Mouse (Mus musculus): Measurements from ENCODE around the gene Ccdc186. TPM values are rescaled to one million over a fixed set of nuclear protein-coding genes. Genes with fewer than 3 reads are reported as not detected.
"Not testable (repeated sequence)": the region's sequence is repeated elsewhere in the genome, so short reads cannot be mapped to it uniquely, and the experiment has no call there.

The Ccdc186 gene
- total and polyA plus RNA-seq, 3 experiments: 2.2 to 7.5 (median 3.4) TPM

DNA sequence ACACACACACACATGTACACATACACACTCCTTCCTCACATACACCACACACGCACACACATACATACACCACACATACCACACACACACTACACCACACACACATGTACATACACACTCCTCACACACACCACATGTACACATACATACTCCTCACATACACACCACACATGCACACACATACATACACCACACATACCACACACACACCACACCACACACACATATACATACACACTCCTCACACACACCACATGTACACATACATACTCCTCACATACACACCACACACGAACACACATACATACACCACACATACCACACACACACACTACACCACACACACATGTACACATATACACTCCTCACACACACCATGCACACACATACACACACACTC lies 63.7 kb downstream of the Ccdc186 start:
- H3K36me3 ChIP-seq (replicated peaks in 1 of 2; ENCODE audit: control insufficient read depth in 1 of 2, insufficient read depth in 1 of 2, low read length in 1 of 2): no peaks in the 10 kb centered on the region
- H3K79me2 ChIP-seq (replicated peaks; ENCODE audit: control insufficient read depth, extremely low read depth, insufficient read depth, poor library complexity, severe bottlenecking): no peaks in the 10 kb centered on the region
- TF ChIP-seq ELF1 (IDR thresholded peaks at IDR 0.05; ENCODE audit: low read depth, low read length): no peak
- no peak for TF ChIP-seq MAZ (IDR thresholded peaks at IDR 0.05; ENCODE audit: low read depth, low read length)
- no peak for TF ChIP-seq NRF1 (IDR thresholded peaks at IDR 0.05; ENCODE audit: low read depth, low read length)
- TF ChIP-seq RCOR1 (conservative IDR thresholded peaks at IDR 0.05; ENCODE audit: low read depth, low read length): no peak
- TF ChIP-seq SIN3A (IDR thresholded peaks at IDR 0.05; ENCODE audit: low read length): no peak
- no peak for TF ChIP-seq ZC3H11A (IDR thresholded peaks at IDR 0.05; ENCODE audit: low read depth, low read length)
- no peak for TF ChIP-seq MAX (IDR thresholded peaks at IDR 0.05; ENCODE audit: low read length)
- no peaks in the 10 kb centered on the region for H3K9me3 ChIP-seq (replicated peaks; ENCODE audit: low read length)
- H3K4me2 ChIP-seq (ENCODE audit: insufficient read depth, low read depth, poor library complexity, severe bottlenecking): no peak overlapping the region
- peak overlapping the region; percentile 12; the same call in 1 of the 2 replicates for H3K27ac ChIP-seq (ENCODE audit: insufficient read depth, low read depth)
- DNase-seq (ENCODE audit: extremely low read depth): no peak
- in situ Hi-C loops (cut with MboI; ENCODE audit: low pct_ligation_motif_present, low pct_unique_long_range_greater_than_20kb, low sequenced_read_pairs) (no loop called here), dilution Hi-C loops (cut with MboI; ENCODE audit: extremely low pct_ligation_motif_present, extremely low pct_unique_long_range_greater_than_20kb, low sequenced_read_pairs) (no loop called here)
- H3K27me3 ChIP-seq (replicated peaks): no peaks in the 10 kb centered on the region
- no peak overlapping the region for H3K4me3 ChIP-seq (replicated peaks in 1 of 3; ENCODE audit: low read depth in 2 of 3, low read length in 2 of 3, poor library complexity in 1 of 3)
- no peak overlapping the region for H3K9ac ChIP-seq (ENCODE audit: insufficient read depth, low read depth)
- H3K4me1 ChIP-seq (ENCODE audit: control insufficient read depth in 1 of 2, insufficient read depth in 2 of 2): peaks cover 17 to 23% of the 10 kb centered on the region in 2 experiments; a peak in 3 of 4 replicates

GRCm38 (mm10) chr19:56756412-56756811 lies 65.6 kb downstream of the Ccdc186 start:
- no peak for TF ChIP-seq HCFC1 (IDR thresholded peaks at IDR 0.05; ENCODE audit: low read depth, low read length)
- no peak for TF ChIP-seq JUND (conservative IDR thresholded peaks at IDR 0.05; ENCODE audit: low read depth, low read length)
- TF ChIP-seq GABPA (IDR thresholded peaks at IDR 0.05; ENCODE audit: insufficient replicate concordance, low read depth, low read length): no peak
- no peak for TF ChIP-seq RAD21 (IDR thresholded peaks at IDR 0.05; ENCODE audit: low read depth, low read length)
- TF ChIP-seq MXI1 (IDR thresholded peaks at IDR 0.05; ENCODE audit: low read depth, low read length): no peak
- TF ChIP-seq POLR2A (IDR thresholded peaks at IDR 0.05; ENCODE audit: low read depth, low read length): no peak
- no peak for TF ChIP-seq UBTF (IDR thresholded peaks at IDR 0.05; ENCODE audit: low read depth, low read length)
- no peak for TF ChIP-seq E2F4 (IDR thresholded peaks at IDR 0.05; ENCODE audit: insufficient replicate concordance, low read depth, low read length)
- TF ChIP-seq ZNF384 (IDR thresholded peaks at IDR 0.05; ENCODE audit: low read depth, low read length): no peak
- TF ChIP-seq ETS1 (conservative IDR thresholded peaks at IDR 0.05; ENCODE audit: low read depth, low read length): no peak
- no peak for TF ChIP-seq MAX (IDR thresholded peaks at IDR 0.05; ENCODE audit: low read length)
- TF ChIP-seq NELFE (IDR thresholded peaks at IDR 0.05; ENCODE audit: low read depth, low read length): no peak
- TF ChIP-seq POLR2AphosphoS2 (IDR thresholded peaks at IDR 0.05; ENCODE audit: low read depth, low read length): no peak
- TF ChIP-seq SIN3A (IDR thresholded peaks at IDR 0.05; ENCODE audit: low read length): no peak
- TF ChIP-seq MYC (IDR thresholded peaks at IDR 0.05; ENCODE audit: low read depth, low read length): no peak
- Histone ChIP-seq H3K36me3 (replicated peaks in 1 of 2; ENCODE audit: control insufficient read depth in 1 of 2, insufficient read depth in 1 of 2, low read length in 1 of 2) (no peaks in the 10 kb centered on the region), H3K4me3 (replicated peaks in 1 of 3; ENCODE audit: low read depth in 2 of 3, low read length in 2 of 3, poor library complexity in 1 of 3) (no peak overlapping the region), H3K4me1 (ENCODE audit: control insufficient read depth in 1 of 2, insufficient read depth in 2 of 2) (peaks cover 11 to 12% of the 10 kb centered on the region in 2 experiments; a peak in 3 of 4 replicates), H3K27me3 (replicated peaks) (no peaks in the 10 kb centered on the region), H3K9ac (ENCODE audit: insufficient read depth, low read depth) (no peak overlapping the region), H3K27ac (ENCODE audit: insufficient read depth, low read depth) (no peak overlapping the region), H3K79me2 (replicated peaks; ENCODE audit: control insufficient read depth, extremely low read depth, insufficient read depth, poor library complexity, severe bottlenecking) (no peaks in the 10 kb centered on the region), H3K4me2 (ENCODE audit: insufficient read depth, low read depth, poor library complexity, severe bottlenecking) (no peak overlapping the region), H3K9me3 (replicated peaks; ENCODE audit: low read length) (no peaks in the 10 kb centered on the region)
- in situ Hi-C loops (cut with MboI; ENCODE audit: low pct_ligation_motif_present, low pct_unique_long_range_greater_than_20kb, low sequenced_read_pairs): no loop called here
- DNase-seq (ENCODE audit: extremely low read depth): no peak
- dilution Hi-C loops (cut with MboI; ENCODE audit: extremely low pct_ligation_motif_present, extremely low pct_unique_long_range_greater_than_20kb, low sequenced_read_pairs): no loop called here

DNA sequence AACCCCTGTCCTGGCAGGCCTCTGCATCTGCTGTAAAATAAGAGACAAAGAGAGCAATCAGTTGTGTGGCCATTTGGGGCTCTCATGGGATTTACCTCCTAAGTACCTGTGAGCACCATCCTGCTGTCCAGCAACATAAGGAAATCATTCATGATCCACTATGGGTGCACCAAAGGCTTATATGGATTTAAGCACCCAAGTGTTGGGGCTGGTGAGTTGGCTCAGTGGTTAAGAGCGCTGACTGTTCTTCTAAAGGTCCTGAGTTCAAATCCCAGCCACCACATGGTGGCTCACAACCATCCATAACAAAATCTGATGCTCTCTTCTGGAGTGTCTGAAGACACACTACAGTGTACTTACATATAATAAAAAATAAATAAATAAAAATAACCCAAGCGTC lies 67.5 kb downstream of the Ccdc186 start:
- H3K79me2 ChIP-seq (replicated peaks; ENCODE audit: control insufficient read depth, extremely low read depth, insufficient read depth, poor library complexity, severe bottlenecking); dilution Hi-C loops (cut with MboI; ENCODE audit: extremely low pct_ligation_motif_present, extremely low pct_unique_long_range_greater_than_20kb, low sequenced_read_pairs); H3K36me3 ChIP-seq (replicated peaks in 1 of 2; ENCODE audit: control insufficient read depth in 1 of 2, insufficient read depth in 1 of 2, low read length in 1 of 2); H3K27ac ChIP-seq (ENCODE audit: insufficient read depth, low read depth); in situ Hi-C loops (cut with MboI; ENCODE audit: low pct_ligation_motif_present, low pct_unique_long_range_greater_than_20kb, low sequenced_read_pairs); H3K27me3 ChIP-seq (replicated peaks); H3K9me3 ChIP-seq (replicated peaks; ENCODE audit: low read length); H3K9ac ChIP-seq (ENCODE audit: insufficient read depth, low read depth); H3K4me3 ChIP-seq (replicated peaks in 1 of 3; ENCODE audit: low read depth in 2 of 3, low read length in 2 of 3, poor library complexity in 1 of 3); H3K4me2 ChIP-seq (ENCODE audit: insufficient read depth, low read depth, poor library complexity, severe bottlenecking); DNase-seq (ENCODE audit: extremely low read depth): not testable (repeated sequence)
- H3K4me1 ChIP-seq (ENCODE audit: control insufficient read depth in 1 of 2, insufficient read depth in 2 of 2): peaks cover 11 to 16% of the 10 kb centered on the region in 2 experiments; a peak in 3 of 4 replicates

Measured in CH12.LX (cell line).